Mouse (Mus musculus): ENCODE data around the gene Lamc2. TPM values are rescaled to one million over a fixed set of nuclear protein-coding genes. Genes with fewer than 3 reads are reported as not detected.

Gene Lamc2
- total RNA-seq, 2 experiments from 2014 or later = 2.9 to 3.4 TPM

- intact Hi-C loops (cut with DNase I) = no loop called here
- DNase-seq = no peak
Observed at GRCm38 (mm10) chr1:153180586-153181289, 5.5 kb downstream of the Lamc2 start.

DNA sequence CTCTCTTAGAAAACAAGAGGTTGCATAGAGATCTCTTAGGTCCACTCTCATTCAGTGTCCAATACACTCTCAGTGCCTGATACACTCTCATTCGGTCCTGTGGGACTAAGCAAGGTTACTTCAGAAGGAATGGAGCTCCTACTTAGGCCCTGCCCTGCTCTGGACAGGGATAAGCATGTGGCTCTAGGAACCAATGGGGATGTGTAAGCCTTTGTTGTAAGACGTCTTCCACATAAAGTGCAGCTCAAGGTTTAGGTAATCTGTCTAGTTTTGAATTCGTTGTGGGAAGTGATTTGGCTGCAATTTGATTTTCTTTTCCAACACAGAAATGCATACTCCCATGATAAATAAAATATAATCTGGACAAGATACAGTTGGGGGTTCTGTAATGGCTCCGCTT is 6.1 kb downstream of the Lamc2 start:
- intact Hi-C loops (cut with DNase I) = no loop called here
- no peak for DNase-seq

DNA sequence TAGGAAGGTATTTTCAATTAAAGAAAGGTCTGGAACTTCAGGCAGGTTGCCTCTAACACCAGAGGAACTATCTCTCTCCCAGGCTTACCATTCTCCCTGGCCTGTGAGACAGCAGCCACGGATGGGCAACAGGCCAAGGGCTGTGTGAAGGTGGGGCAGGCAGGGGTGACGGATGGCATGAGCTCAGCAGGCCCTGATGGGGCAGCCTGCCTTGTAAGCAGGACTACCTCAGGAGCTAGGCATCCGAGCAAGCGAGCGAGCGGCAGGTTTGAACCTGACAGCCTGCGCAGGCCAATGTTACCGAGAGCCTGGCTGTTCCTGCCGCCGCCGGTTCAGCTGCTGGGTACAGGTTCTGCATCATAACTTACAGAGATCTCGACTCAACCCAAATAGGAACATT is 11.4 kb downstream of the Lamc2 start:
- intact Hi-C loops (cut with DNase I) = no loop called here
- DNase-seq = peak; percentile 89

GRCm38 (mm10) chr1:153173276-153173675 is 13.0 kb downstream of the Lamc2 start:
- intact Hi-C loops (cut with DNase I) = no loop called here
- no peak for DNase-seq

GRCm38 (mm10) chr1:153172291-153172731 is 13.9 kb downstream of the Lamc2 start:
- no peak for DNase-seq
- intact Hi-C loops (cut with DNase I) = no loop called here

- intact Hi-C loops (cut with DNase I) = no loop called here
Observed at GRCm38 (mm10) chr1:153171011-153171410, 15.2 kb downstream of the Lamc2 start.

GRCm38 (mm10) chr1:153168293-153168692 is 18.0 kb downstream of the Lamc2 start:
- DNase-seq = no peak
- intact Hi-C loops (cut with DNase I) = no loop called here

More at GRCm38 (mm10) chr1:153171011-153171410, 15.2 kb downstream of the Lamc2 start:
- no peak for DNase-seq

GRCm38 (mm10) chr1:153163831-153164230 is 22.4 kb downstream of the Lamc2 start:
- intact Hi-C loops (cut with DNase I) = no loop called here
- no peak for DNase-seq

GRCm38 (mm10) chr1:153159137-153159536 is 27.1 kb downstream of the Lamc2 start:
- intact Hi-C loops (cut with DNase I) = no loop called here
- no peak for DNase-seq

- intact Hi-C loops (cut with DNase I) = no loop called here
- no peak for DNase-seq
Observed at GRCm38 (mm10) chr1:153157021-153157623, 29.1 kb downstream of the Lamc2 start.

DNA sequence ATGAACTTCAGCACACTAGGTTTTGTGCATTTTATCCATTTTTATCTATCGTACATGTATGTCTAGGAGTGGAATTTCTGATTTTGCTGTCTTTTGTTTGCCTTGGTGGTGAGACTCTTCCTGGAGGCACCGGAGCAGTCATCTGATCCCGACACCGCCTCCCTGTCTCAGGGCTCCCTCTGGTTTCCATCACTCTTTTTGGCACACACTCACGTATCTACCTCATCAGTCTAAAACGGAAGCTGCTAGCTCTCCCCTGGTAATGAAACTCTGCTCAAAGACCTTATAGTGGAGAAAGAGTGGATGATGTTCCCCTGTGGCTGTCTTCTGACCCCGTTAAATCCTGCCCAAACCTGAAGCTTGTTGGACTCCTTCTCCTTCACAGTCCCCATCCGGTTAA is 30.9 kb downstream of the Lamc2 start:
- intact Hi-C loops (cut with DNase I) = no loop called here
- DNase-seq = no peak

- intact Hi-C loops (cut with DNase I) = no loop called here
- DNase-seq = peak; percentile 20
Observed at GRCm38 (mm10) chr1:153153619-153154137, 32.6 kb downstream of the Lamc2 start.

DNA sequence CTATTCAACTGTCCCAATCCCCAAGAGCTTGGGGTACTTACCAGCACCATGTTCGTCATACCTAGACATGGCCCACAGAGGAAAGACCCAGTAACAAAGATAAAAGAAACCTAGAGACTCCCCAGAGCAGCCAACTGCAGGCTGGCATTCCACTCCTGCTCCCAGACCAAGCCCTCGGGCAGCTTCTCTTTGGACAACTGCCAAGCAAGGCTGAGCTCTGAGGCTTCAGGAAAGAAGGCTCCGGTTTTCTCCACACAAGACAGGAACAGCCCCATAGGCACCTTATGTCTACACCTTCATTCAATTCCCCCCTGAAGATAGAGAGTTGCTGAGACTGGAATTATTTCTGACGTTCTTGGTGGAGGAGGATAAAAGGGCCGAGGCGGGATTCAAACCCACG is 33.7 kb downstream of the Lamc2 start:
- DNase-seq = peak; percentile 26
- intact Hi-C loops (cut with DNase I) = no loop called here

DNA sequence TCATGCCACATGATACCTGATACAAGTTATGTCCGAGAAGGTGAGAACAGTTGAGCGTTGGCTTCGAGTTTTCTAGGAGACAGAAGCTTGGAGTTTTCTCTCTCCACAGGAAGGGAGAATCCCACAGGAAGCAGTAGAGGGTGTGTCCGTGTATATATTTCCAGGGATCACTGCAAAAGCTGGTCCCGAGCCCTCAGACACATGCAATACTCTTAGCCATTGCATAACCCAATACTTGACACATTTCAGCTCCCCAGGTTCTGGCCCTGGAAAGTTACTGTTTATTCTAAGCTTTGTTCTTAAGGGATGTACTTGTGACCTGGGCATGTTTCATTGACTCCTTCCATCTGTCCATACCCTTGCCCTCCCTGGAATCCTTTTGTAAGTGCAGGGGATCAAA is 40.5 kb downstream of the Lamc2 start:
- DNase-seq = no peak
- intact Hi-C loops (cut with DNase I) = no loop called here

DNA sequence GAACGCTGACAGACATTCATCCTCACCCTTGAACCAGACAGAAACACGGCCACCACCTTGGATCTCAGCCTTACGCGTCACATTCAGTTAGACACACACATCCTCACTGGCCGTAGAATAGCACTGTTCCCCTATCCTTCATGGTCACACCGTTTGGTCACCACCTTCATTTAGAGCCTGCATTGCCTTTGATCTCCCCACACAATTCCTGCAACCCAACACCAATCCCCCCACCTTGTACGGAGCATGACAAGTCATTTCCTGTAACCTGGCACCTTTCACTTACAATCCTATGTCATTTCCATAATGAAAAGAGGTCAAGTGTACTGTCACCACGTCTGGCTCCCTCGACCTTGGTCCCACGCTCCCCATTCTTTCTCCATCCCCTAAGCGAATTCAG is 42.2 kb downstream of the Lamc2 start:
- intact Hi-C loops (cut with DNase I) = no loop called here

DNA sequence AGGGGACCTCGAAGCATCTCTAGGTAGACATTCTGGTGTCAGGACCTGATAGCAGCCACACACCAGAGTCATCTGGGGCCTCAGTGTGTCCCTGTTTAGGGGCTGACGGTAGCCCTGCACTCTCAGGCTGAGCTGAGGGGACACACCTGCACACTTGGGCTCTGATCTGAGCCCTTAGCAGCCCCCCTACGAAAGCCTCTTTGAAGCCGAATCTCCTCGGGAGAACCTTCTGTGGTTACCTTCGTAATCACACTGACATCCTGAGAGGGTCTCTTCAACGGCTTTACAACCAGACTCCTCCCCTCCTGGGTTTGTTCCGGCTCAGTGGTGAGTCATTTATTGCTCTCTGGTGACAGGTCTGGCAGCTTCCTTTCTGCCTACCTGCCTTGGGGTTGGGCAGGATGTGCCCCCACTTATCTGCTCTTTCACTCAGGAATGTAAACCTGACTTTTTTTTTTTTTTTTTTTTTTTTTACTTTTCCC is 45.5 kb downstream of the Lamc2 start:
- no peak for DNase-seq
- intact Hi-C loops (cut with DNase I) = no loop called here

More for the DNA sequence above, 42.2 kb downstream of the Lamc2 start:
- DNase-seq = no peak

GRCm38 (mm10) chr1:153140265-153140664 is 46.0 kb downstream of the Lamc2 start:
- no peak for DNase-seq
- intact Hi-C loops (cut with DNase I) = no loop called here

DNA sequence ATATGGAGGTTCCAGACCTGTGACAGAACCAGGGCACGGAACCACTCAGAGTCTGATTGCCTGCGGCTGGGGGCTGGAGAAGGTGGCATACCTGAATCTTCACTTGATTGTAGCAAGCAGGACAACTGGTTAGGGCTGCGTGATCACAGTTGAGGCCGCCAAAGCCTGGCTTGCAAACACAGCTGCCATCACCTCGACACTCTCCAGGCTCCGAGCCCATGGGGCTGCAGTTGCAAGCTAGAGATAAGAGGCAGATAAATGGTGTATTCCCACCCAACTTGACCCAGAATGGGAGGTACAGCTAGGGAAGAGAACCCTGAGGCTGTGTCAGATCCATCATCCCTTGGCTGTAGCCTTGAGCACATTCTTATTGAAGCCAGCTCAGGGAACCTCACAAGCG is 46.6 kb downstream of the Lamc2 start:
- intact Hi-C loops (cut with DNase I) = no loop called here
- DNase-seq = no peak

DNA sequence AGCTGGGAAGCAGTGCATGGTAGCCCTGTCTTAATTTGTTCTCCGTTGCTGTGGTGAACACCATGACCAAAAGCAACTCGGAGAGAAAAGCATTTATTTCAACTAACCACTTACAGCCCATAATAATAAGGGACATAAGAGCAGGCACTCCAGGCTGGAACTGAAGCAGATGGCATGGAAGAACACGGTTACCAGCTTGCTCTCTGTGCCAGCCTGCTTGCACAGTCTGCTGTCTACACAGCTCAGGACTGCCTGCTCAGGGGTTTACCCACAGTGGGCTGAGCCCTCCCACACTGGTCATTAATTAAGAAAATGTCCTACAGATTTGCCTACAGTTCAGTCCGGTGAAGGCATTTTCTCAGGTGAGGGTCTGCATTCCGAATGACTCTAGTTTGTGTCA is 47.8 kb downstream of the Lamc2 start:
- intact Hi-C loops (cut with DNase I) = no loop called here
- DNase-seq = no peak

DNA sequence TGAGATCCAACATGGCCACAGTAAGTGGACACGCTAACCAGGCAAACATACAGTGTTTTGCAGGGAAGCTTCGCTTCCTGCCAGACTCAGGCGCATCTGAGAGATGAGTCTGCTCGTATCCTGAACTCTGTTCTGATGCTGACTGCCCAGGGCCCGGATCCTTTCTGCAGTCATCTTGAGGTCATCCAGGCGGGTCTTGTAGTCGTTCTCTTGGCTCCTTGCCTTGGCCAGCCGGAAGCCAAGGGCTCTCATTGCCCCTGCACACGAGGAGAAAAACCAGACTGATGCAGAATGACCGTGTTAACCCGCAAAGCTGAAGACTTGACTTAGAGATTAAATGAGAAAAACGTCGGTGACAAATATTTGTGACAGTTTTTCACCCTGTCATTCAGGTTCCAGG is 49.6 kb downstream of the Lamc2 start:
- intact Hi-C loops (cut with DNase I) = no loop called here
- no peak for DNase-seq

- intact Hi-C loops (cut with DNase I) = no loop called here
- DNase-seq = peak; percentile 18
Observed at GRCm38 (mm10) chr1:153133865-153134781, 52.1 kb downstream of the Lamc2 start.
